Mouse (Mus musculus) small intestine, adult 2 months (tissue): ENCODE data around the gene Kank3.

Experiments used
- CTCF ChIP-seq: fragments of 200-500 bp; IDR thresholded peaks from 2 replicates; pipeline ENCODE4 v1.5.1; 2012; ENCODE audit warnings: low read depth, mild to moderate bottlenecking, control low read depth, inconsistent platforms, low read length, moderate library complexity, mixed read lengths; ENCODE audit not compliant: insufficient replicate concordance, insufficient read length; ENCODE audit errors: extremely low read depth
- POLR2A ChIP-seq: fragments of 200-500 bp; IDR thresholded peaks from 2 replicates; pipeline ENCODE4 v1.6.1; 2012; ENCODE audit warnings: low read depth, mild to moderate bottlenecking, control low read depth, inconsistent platforms, low read length, moderate library complexity

DNA sequence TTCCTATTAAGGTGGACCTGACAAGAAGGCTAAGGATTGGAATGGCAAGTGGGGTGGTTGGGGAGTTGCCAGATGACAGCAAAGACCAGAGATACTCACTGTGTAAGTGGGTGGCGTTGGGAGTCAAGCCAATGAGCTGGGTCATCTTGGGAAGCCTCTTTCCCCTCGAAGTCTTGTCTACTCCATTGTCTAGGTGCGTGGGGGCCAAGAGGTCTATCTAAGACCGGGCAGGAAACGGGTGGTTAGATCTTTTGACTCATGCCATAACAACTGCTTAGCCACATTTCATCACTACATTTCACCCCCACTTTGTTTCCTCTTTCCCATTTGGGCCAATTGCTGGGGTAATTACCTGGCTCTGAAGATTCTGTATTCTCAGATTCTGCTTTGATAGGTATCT lies 29.9 kb upstream of the Kank3 start:
- TF ChIP-seq CTCF: no peak
- no peak for TF ChIP-seq POLR2A
